Mouse (Mus musculus) limb, embryonic 12.5 days (tissue): Measurements from ENCODE around the gene Bag6. TPM values are rescaled to one million over a fixed set of nuclear protein-coding genes. Genes with fewer than 3 reads are reported as not detected.

Experiments used
- ATAC-seq: fragments of 200-750 bp; cut with Nextera tagmentation; 2 replicates; pipeline ENCODE4 v1.8.0; 2017; ENCODE audit warnings: low read depth, moderate TSS enrichment; ENCODE audit not compliant: insufficient number of reproducible peaks, insufficient read depth, low FRiP score, low TSS enrichment
- H3K27ac ChIP-seq: fragments of 300-500 bp; sonication (generic); 2 replicates; pipeline ENCODE4 v1.5.1; 2016; ENCODE audit warnings: mild to moderate bottlenecking, moderate library complexity
- H3K27me3 ChIP-seq: fragments of 300-500 bp; sonication (generic); 2 replicates; pipeline ENCODE4 v1.6.1; 2016; ENCODE audit warnings: mild to moderate bottlenecking, moderate library complexity
- H3K36me3 ChIP-seq: fragments of 300-500 bp; sonication (generic); 2 replicates; pipeline ENCODE4 v1.6.1; 2016; ENCODE audit warnings: mild to moderate bottlenecking, moderate library complexity
- H3K4me1 ChIP-seq: fragments of 300-500 bp; sonication (generic); replicated peaks from 2 replicates; pipeline ENCODE4 v1.6.1; 2016
- H3K4me2 ChIP-seq: fragments of 300-500 bp; sonication (generic); 2 replicates; pipeline ENCODE4 v1.6.1; 2016; ENCODE audit warnings: mild to moderate bottlenecking, moderate library complexity
- H3K4me3 ChIP-seq: fragments of 300-500 bp; sonication (generic); replicated peaks from 2 replicates; pipeline ENCODE4 v1.5.1; 2016; ENCODE audit warnings: mild to moderate bottlenecking
- H3K9ac ChIP-seq: fragments of 300-500 bp; sonication (generic); replicated peaks from 2 replicates; pipeline ENCODE4 v1.6.1; 2016; ENCODE audit warnings: mild to moderate bottlenecking, moderate library complexity
- H3K9me3 ChIP-seq: fragments of 300-500 bp; sonication (generic); 2 replicates; pipeline ENCODE4 v1.6.1; 2016; ENCODE audit warnings: mild to moderate bottlenecking, moderate library complexity
- WGBS: fragments of 180-500 bp; shearing (Covaris S2); methylation state at CpG from one replicate; pipeline ENCODE4 v1.1.7; 2016; 5-methylcytosine and 5-hydroxymethylcytosine counted together
- polyA plus RNA-seq: library from polyadenylated mRNA; unstranded; fragments of >200 nt; fragmentation: Nextera tagmentation; extraction: Ambion mirVana; gene quantifications from 2 replicates; pipeline ENCODE4 v1.2.1, GENCODE M21; 2016

Bag6 gene
- polyA plus RNA-seq, 1 experiment from 2014 or later: 70.4 TPM

DNA sequence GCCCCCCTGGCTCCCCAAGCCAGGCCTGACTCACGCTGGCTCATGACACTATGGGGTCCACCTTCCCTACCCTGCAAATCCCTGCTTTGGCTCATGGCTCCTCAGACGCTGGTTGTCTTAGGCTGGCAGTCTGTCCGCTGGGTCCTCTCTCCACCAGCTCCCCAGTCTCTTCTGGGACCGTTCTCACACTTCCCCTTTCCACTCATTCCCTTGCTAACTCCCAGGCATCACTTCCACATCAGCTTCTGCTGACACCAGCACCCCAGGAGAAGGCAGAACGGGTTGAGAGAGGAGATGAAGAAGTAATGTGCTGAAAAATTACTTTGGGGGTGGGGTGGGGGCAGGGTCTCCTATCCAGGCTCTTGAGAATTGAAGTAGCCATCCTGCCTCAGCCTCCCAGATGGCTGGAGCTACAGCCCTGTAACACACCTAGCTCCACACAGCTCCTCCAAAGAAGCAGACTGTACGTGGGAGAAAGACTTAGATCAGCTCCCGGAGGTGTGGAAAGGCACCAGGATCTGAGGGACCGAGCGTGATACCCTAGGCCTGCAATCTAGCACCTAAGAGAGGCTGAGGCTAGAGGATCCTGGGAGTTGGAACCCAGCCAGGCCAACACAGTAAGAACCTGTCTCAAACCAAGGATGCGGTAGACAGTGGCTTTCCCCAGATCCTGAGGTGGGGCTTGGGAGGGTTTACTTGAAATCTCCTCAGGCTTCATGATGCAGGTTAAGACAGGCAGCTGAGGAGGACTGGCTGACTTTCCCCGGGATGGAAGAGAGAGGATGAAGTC, 37.7 kb downstream of the Bag6 start:
- H3K9ac ChIP-seq: no peak overlapping the region
- WGBS: 71% methylated on average over 11 of the region's 11 CpGs
- no peaks in the 10 kb centered on the region for H3K9me3 ChIP-seq
- H3K27me3 ChIP-seq: no peaks in the 10 kb centered on the region
- H3K4me2 ChIP-seq: no peak overlapping the region
- ATAC-seq: no peak
- no peak overlapping the region for H3K4me3 ChIP-seq
- 0 out of 2 replicates have a peak, but pooled peaks cover 4% of the 10 kb centered on the region for H3K4me1 ChIP-seq
- H3K27ac ChIP-seq: no peak overlapping the region
- H3K36me3 ChIP-seq: no peaks in the 10 kb centered on the region

DNA sequence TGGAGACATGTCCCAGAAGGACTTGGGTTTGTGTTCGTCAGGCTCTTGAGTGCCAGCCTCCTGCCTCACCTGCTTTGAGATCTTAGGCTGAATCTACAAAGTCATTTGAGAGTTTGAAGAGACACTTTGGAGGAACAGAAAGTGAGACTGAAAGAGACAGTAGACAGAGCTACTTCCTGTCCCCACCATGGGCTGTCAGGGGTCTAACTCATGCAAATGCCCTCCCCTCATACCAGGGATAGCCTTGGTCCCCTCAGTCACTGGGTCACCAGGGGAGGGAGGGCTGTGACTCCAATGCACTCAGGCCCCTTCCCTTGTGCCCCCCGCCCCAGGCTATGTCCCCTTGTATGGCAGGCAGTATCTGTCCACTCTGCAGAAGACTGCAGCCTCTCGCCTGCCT, 38.4 kb downstream of the Bag6 start:
- ATAC-seq: no peak
- H3K27ac ChIP-seq: no peak overlapping the region
- WGBS: 74% methylated on average over 3 of the region's 3 CpGs
- no peak overlapping the region for H3K4me3 ChIP-seq
- no peak overlapping the region for H3K9ac ChIP-seq
- no peaks in the 10 kb centered on the region for H3K9me3 ChIP-seq
- 0 out of 2 replicates have a peak, but pooled peaks cover 4% of the 10 kb centered on the region for H3K4me1 ChIP-seq
- H3K4me2 ChIP-seq: no peak overlapping the region
- H3K36me3 ChIP-seq: no peaks in the 10 kb centered on the region
- no peaks in the 10 kb centered on the region for H3K27me3 ChIP-seq

DNA sequence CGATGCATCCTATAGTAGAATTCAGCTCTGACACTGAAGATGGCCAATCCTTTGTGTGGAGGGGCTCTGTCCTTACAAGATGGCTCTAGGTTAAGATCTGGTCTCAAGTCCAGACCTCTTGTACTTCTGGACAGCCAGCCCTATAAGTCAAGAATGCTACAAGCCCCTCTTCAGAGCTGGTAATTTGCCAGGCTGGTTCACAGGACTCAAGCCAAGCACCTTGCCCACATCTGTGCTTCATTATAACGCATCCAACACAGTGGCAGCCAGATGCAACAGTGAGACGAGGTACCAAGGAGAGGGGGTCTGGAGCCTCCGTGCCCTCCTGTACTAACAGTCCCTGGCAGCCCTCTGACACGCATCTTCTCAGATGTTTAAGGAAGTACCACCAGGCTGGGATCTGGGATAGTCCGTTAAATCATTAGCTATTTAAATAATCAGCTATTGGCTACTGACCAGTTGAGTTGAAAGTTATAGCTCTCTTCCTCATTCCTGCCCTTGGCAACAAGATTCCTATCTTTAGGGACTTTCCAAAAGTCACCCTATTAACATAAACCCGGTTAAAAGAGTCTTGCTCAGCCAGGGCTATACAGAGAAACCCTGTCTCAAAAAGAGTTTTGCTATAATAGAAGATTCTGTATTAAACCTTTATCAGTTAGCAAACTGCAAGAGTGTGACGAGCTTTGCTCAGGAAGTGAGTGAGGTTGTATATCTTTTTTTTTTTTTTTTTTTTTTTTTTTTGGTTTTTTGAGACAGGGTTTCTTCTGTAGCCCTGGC, 39.4 kb downstream of the Bag6 start:
- H3K36me3 ChIP-seq: no peaks in the 10 kb centered on the region
- no peaks in the 10 kb centered on the region for H3K9me3 ChIP-seq
- no peak overlapping the region for H3K4me2 ChIP-seq
- H3K27ac ChIP-seq: no peak overlapping the region
- 0 out of 2 replicates have a peak, but pooled peaks cover 4% of the 10 kb centered on the region for H3K4me1 ChIP-seq
- H3K9ac ChIP-seq: no peak overlapping the region
- no peak for ATAC-seq
- H3K27me3 ChIP-seq: no peaks in the 10 kb centered on the region
- no peak overlapping the region for H3K4me3 ChIP-seq
- 45% methylated on average over 8 of the region's 8 CpGs for WGBS

DNA sequence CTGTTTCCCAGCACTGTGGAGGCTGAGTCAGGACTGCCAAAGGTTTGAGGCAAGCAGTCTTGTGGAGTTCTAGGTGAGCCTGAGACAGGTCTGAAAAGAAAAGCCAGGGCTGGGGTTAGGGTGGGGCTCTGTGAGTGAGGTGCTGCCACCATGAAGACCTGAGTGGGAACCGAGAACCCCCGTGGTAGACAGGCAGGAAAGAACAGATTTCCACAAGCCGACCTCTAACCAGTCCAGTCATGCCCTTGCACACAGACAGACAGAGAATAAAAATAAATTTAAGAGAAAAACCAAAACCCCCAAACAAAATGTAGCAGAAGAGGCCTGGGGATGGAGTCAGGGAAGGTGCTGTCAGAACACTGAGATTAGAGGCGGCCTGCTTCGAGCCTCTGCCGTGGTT, 40.4 kb downstream of the Bag6 start:
- Histone ChIP-seq H3K36me3 (no peaks in the 10 kb centered on the region), H3K27ac (no peak overlapping the region), H3K9me3 (no peaks in the 10 kb centered on the region), H3K4me1 (0 out of 2 replicates have a peak, but pooled peaks cover 4% of the 10 kb centered on the region), H3K4me2 (no peak overlapping the region), H3K4me3 (no peak overlapping the region), H3K9ac (no peak overlapping the region; the same call in 1 of the 2 replicates), H3K27me3 (no peaks in the 10 kb centered on the region)
- no peak for ATAC-seq
- WGBS: 75% methylated on average over 6 of the region's 6 CpGs

DNA sequence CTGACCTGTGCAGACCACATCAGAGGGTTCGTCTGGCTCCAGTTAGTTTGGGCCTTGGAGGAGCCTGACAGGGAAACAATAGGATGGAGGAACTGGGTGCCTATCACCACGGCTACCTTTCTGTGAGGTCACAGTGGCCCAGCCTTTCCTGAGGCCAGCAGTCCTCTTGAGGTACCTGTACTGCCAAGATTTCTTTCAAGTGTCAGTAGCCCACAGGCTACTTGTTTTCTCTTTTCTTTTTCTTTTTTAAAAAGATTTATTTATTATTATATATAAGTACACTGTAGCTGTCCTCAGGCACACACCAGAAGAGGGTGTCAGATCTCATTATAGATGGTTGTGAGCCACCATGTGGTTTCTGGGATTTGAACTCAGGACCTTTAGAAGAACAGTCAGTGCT, 41.0 kb downstream of the Bag6 start, which contains the start of gene Aif1:
Gene Aif1 (minus strand): TSS at position 101 of the 400 bp plus-strand sequence.
- H3K36me3 ChIP-seq: no peaks in the 10 kb centered on the region
- H3K27me3 ChIP-seq: no peaks in the 10 kb centered on the region
- H3K27ac ChIP-seq: no peak within 1 kb of the TSS
- WGBS: 57% methylated on average over 2 of the region's 2 CpGs
- H3K4me2 ChIP-seq: no peak within 1 kb of the TSS
- no peak for ATAC-seq
- H3K9ac ChIP-seq: no peak within 1 kb of the TSS; the same call in 1 of the 2 replicates
- H3K9me3 ChIP-seq: no peaks in the 10 kb centered on the region
- 0 out of 2 replicates have a peak, but pooled peaks cover 4% of the 10 kb centered on the region for H3K4me1 ChIP-seq
- H3K4me3 ChIP-seq: no peak within 1 kb of the TSS

DNA sequence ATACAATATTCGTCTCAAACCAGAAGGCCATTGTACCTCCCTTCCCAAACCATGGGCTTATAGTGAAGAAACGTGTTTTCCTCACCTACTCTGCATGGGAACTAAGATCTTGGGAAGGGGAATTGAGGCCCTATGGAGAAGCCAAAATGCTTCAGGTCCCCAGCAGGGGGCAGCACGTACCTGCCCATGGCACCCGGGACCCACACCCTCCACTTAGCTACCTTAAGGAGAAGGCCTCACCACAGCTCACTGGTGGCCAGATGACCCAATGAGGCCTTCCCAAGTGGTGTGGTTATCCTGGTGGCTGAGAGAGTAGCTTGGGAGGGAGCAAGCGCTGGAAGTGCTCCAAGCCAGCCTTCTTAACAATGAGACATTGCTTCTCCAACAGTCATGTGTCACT, 43.5 kb downstream of the Bag6 start:
- H3K27ac ChIP-seq: no peak overlapping the region
- no peaks in the 10 kb centered on the region for H3K36me3 ChIP-seq
- H3K4me1 ChIP-seq: 0 out of 2 replicates have a peak, but pooled peaks cover 4% of the 10 kb centered on the region
- no peaks in the 10 kb centered on the region for H3K9me3 ChIP-seq
- H3K4me3 ChIP-seq: no peak overlapping the region
- peak; percentile 57; the same call in 1 of the 2 replicates for ATAC-seq
- H3K27me3 ChIP-seq: no peaks in the 10 kb centered on the region
- no peak overlapping the region for H3K4me2 ChIP-seq
- no peak overlapping the region for H3K9ac ChIP-seq
- 12% methylated on average over 5 of the region's 5 CpGs for WGBS

DNA sequence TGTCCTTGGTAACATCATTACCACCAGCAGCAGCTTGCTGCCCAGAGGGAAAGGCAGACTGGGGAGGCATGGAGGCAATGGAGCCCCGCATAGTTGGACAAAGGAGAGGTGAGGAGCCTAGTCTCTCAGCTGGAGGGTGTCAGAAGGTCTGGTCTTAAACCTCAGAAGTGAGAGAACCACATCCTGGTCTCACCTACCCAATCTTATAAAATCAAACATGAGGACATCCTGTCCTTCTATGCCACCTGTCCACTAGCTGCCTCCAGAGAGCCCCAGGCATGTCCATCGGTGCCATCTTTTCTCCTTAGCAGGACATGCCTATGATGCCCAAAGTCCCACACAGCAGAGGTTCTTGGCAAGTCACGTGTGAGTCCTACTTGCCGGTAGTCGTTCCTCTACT, 45.1 kb downstream of the Bag6 start:
- no peaks in the 10 kb centered on the region for H3K4me1 ChIP-seq
- H3K4me2 ChIP-seq: no peak overlapping the region
- H3K27me3 ChIP-seq: no peaks in the 10 kb centered on the region
- ATAC-seq: no peak
- no peaks in the 10 kb centered on the region for H3K36me3 ChIP-seq
- H3K9me3 ChIP-seq: no peaks in the 10 kb centered on the region
- 84% methylated on average over 5 of the region's 5 CpGs for WGBS
- no peak overlapping the region for H3K27ac ChIP-seq
- no peak overlapping the region; the same call in 1 of the 2 replicates for H3K9ac ChIP-seq
- no peak overlapping the region for H3K4me3 ChIP-seq

DNA sequence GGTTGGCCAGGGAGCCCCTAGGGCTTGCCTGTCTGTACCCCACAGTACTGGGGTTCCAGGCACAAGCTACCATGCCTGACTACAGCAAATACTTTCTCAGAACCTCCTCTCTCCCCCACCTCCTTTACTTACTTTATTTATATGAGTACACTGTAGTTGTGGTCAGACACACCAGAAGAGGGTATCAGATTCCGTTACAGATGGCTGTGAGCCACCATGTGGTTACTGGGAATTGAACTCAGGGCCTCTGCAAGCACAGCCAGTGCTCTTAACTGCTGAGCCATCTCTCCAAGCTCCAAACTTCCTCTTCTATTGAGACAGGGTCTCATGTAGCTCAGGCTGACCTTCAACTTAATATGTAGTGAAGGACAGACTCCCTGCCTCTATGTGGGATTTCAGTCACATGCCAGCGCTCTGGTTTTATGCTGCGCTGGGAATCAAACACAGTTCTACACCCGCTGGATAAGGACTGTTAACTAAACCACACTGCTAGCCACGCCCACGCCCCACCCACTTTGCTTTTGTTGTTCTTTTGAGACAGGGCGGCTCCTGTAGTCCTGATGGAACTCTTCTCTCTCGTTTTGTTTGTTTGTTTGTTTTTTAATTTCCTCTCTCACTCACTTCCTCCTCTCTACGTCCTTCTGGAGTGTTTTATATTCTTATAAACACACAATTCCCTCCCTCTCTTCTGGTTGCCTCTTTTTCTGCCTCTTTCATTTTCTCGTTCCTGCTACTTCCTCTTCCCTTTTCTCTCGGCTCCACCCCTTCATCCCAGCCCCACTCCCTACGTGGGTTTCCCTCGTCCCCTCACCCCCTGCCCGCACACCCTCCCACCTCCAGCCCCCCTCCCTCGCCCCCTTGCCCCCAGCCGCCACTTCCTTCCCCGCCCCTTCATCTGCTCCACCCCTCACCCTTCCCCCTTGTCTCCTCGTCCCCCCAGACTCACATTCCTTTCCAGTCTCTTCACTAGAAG, 50.9 kb downstream of the Bag6 start:
- H3K27me3 ChIP-seq: no peaks in the 10 kb centered on the region
- peak overlapping the region; percentile 87 for H3K27ac ChIP-seq
- H3K9me3 ChIP-seq: no peaks in the 10 kb centered on the region
- H3K4me3 ChIP-seq: peak overlapping the region; percentile 39
- 2% methylated on average over 18 of the region's 18 CpGs for WGBS
- ATAC-seq: peak; percentile 34
- peak overlapping the region; percentile 24; the same call in 1 of the 2 replicates for H3K9ac ChIP-seq
- H3K4me1 ChIP-seq: 0 out of 2 replicates have a peak, but pooled peaks cover 8% of the 10 kb centered on the region
- H3K4me2 ChIP-seq: peak overlapping the region; percentile 55
- no peaks in the 10 kb centered on the region for H3K36me3 ChIP-seq

DNA sequence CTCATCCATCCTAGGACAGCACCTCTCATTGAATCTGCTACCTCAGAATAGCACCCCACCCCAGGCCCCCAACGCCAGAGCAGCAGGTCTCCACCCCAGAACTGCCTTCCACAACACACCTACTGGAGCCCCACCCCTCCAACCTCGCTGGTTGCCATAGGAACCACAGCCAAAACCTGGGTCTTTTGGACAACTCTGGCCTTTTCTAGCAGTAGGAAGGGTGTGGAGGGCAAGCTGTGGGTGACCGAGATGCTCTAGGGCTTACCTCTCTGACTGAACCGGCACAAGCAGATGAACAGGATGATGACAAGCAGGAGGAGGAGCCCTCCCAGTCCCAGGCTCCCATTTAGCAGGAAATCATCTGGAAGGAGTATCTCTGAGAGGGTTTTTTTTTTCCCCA, 51.7 kb downstream of the Bag6 start:
- peak overlapping the region; percentile 87 for H3K27ac ChIP-seq
- H3K4me2 ChIP-seq: peak overlapping the region; percentile 55
- peak overlapping the region; percentile 24; the same call in 1 of the 2 replicates for H3K9ac ChIP-seq
- no peaks in the 10 kb centered on the region for H3K27me3 ChIP-seq
- 0 out of 2 replicates have a peak, but pooled peaks cover 8% of the 10 kb centered on the region for H3K4me1 ChIP-seq
- 4% methylated on average over 4 of the region's 4 CpGs for WGBS
- H3K36me3 ChIP-seq: no peaks in the 10 kb centered on the region
- peak overlapping the region; percentile 39 for H3K4me3 ChIP-seq
- H3K9me3 ChIP-seq: no peaks in the 10 kb centered on the region
- no peak for ATAC-seq

DNA sequence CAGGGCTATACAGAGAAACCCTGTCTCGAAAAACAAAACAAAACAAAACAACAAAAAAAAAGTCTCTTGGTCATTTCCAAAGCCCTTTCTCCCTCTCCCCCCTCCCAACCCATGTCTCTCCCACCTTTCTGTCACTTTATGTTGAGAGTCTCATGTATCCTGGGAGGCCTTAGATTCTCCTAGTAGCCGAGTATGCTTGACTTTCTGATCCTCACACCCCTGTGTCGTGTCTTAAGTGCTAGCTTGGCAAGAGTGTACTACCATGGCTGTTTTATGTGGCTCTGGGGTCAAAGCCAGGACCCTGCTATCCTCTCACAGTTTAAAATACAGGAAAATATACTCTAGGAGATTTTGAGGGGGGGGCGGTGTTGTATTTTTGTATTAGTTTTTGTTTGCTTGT, 52.4 kb downstream of the Bag6 start:
- Histone ChIP-seq H3K36me3 (no peaks in the 10 kb centered on the region), H3K27me3 (no peaks in the 10 kb centered on the region), H3K4me1 (0 out of 2 replicates have a peak, but pooled peaks cover 8% of the 10 kb centered on the region), H3K9ac (no peak overlapping the region), H3K4me2 (no peak overlapping the region), H3K4me3 (no peak overlapping the region), H3K9me3 (no peaks in the 10 kb centered on the region), H3K27ac (peak overlapping the region; percentile 56; the same call in 1 of the 2 replicates)
- ATAC-seq: no peak
- WGBS: 66% methylated on average over 4 of the region's 4 CpGs
